Mouse (Mus musculus): ENCODE measurements around the gene Hdac10.

Hdac10 gene

DNA sequence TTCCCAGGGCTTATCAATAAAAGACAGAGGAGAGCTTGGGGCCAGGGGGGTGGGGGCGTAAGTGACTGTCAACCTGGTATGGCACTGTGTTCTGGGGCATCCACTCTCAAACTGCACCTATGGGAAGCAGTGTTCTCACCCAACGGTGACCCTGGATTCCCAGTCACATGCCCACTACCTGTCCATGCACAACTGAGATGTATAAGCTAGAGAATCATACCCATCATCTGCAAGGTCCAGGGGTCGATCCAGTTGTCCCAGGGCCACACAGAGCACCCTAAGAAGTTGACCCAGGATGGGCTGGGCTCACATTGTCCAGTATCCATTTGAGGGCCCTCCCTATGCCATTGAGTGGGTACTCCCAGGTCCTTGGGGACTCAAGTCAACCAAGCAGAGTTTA is 4.2 kb downstream of the Hdac10 start:
- DNase-seq (ENCODE audit: low spot score in 2 of 2), result peak in 1 of 2 experiments; percentile 34

DNA sequence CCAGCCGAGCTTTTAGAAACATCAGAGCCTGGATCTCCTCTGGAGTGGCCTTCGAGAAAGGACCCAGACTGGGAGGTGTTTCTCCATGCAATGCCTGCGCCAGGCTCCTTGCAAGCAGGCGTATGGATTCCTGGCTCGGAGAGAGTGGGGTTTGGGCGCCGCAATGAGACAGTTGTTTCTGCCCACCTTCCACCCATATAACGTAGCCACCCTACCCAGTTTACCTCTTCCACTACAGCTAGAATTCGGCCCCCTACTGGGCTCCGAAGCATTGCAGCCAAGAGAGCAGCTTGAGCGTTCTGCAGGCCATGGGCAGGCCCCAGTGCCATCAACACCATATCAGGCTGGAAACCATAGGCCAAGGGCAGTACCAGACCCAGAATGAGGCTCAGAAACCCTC is 4.9 kb downstream of the Hdac10 start:
- peak; percentile 74 to 76 for DNase-seq (ENCODE audit: low spot score in 2 of 2)

DNA sequence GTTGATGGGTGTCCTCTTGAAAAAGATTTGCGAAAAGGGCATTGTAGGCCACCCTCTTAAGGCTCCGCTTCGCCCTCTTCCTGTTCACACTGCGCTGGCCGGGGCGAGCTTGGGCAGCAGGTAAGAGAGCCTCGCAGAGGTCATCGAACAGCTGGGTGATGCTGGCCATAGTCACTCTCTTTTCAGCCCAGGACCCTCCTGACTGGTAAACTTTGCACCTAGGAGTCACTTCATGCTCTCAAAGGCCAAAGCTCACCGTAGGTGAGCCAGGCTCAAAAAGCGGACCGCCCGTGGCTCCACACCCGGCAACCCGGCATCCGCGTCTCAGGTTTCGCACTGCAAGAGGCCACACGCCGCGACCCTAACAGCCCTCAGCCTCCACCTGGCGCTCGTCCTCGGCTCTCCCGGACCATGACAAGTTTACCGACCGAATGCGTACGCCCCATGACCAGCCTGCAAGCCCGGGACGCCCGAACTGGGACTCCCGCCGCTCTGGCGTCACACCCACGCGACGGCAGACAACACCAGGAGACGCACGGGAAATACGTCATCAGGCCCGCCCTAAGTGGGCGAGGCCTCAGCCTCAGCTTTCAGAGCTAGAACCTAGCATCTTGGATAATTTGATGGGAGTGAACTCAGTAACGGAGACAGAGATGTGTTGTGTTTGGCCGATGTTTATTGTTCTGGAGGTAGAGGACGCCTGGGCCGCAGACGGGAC is 5.7 kb downstream of the Hdac10 start, which contains the start of gene Tubgcp6:
Gene Tubgcp6 (minus strand): TSS at position 464 of the 718 bp plus-strand sequence.
- DNase-seq (ENCODE audit: low spot score in 2 of 2), result peak; percentile 97

- DNase-seq (ENCODE audit: low spot score in 2 of 2), result no peak
These were observed 10.5 kb downstream of the Hdac10 start for GRCm38 (mm10) chr15:89118007-89118406.

DNA sequence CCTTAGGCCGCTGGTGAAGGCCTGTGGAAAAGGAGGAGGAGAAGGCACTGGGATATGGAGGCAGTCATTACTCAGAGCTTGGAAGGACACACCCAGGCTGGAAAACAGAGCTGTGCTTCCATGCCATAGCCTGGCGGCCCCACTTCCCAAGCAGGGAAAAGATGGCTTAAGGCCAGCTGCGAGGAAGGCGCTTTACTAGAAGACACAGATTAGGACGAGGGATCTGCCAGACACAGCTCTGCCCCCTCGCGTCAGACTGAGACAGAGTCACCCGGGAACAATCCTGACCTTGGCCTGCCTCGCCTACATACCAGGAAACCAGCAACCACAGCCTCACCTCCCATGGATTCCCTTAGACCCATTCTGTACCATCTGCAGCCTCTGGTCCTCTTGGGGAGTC is 18.4 kb downstream of the Hdac10 start:
- no peak for DNase-seq (ENCODE audit: low spot score in 2 of 2)

DNA sequence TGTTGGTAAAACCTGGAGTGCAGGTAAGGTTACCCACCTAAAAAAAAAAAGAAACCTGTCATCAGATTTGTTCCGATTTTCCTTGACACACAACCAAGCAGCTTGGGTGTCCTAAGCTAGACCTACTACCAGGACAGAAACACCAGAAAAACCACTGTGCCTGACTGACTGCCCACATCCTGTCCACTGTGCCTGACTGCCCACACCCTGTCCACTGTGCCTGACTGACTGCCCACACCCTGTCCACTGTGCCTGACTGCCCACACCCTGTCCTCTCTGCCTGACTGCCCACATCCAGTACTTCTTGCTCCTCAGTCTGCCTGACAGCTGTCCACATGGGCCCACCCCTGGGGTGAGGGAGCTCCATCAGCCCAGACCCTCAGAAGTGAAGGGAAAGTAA is 21.5 kb downstream of the Hdac10 start:
- DNase-seq (ENCODE audit: low spot score in 2 of 2), result no peak

DNA sequence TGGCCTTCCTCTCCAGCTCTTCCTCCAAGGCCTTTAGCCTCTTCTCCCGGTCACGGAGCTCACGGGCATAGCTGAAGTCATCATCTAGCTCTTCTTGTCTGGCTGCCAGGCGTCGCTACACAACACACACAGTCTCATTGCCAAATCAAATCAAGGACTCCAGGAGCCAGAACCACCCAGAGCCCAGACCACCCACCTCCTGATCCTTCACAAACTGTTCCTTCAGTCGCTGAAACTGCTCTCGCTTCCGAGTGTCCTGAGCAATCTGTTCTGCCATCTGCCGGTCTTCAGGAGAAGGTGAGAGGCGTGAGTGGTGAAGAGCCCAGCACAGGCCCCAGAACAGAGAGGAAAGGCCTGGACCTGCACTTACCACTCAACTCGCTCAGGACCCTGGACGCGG is 22.4 kb downstream of the Hdac10 start:
- peak in 1 of 2 experiments; percentile 39 for DNase-seq (ENCODE audit: low spot score in 2 of 2)

DNA sequence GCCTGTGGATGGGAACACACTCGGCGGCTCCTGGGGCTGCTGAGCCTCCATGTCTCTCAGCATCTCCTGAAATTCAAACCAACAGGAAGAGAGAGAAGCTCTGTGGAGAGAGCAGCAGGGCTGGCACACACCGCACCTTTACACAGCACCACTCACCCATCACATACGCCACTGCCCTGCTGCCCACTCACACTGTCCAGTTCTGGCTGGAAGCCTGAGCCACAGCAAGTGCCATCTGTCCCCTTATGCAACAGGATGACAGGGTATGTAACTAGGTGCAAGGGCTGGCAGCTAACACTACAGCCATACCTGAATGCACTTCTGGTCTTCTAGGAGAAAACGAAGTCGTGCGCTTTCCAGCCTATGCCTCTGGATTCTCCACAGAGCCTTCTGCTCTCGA is 24.1 kb downstream of the Hdac10 start:
- DNase-seq (ENCODE audit: low spot score in 2 of 2), result peak; percentile 18 to 35

DNA sequence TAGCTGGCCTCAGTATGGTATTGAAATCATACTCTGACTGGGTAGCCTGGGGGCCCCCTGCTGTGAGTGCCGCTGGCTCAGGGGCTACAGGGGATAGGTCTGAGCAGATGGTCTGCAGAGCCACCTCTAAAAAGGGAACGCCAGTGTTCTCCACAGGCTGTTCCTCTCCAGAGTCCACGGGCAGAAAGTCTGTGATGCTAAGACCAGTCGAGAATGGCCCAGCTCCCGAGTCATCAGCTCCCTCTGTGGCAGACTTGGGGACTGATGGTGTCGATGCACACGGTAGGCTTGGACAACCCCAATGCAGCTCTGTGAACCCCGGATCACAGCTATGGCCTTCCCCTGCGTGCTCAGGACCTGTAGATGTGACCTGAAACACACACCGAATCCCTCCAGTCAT is 24.6 kb downstream of the Hdac10 start:
- peak; percentile 32 to 33 for DNase-seq (ENCODE audit: low spot score in 2 of 2)

GRCm38 (mm10) chr15:89102646-89103045 is 25.9 kb downstream of the Hdac10 start:
- peak in 1 of 2 experiments; percentile 33 for DNase-seq (ENCODE audit: low spot score in 2 of 2)

DNA sequence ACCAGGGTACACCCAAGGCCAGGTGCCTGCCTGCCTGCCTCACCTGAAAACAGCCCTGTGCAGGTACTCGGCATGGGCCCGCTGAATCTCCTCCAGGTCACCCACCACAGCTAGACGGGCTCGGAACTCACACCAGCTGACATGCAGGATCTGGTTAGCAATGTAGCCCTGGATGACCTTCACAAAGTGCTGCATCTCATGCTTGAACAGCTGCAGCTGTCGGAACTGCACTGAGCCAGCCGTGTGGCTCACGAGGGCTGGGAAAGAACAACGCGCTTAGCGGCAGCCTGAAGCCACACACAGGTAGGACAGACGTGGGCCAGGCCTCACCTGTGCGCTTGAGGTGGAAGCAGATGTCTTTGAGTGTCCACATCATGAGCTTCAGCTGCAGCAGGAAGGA is 27.7 kb downstream of the Hdac10 start:
- DNase-seq (ENCODE audit: low spot score in 2 of 2), result peak in 1 of 2 experiments; percentile 34

DNA sequence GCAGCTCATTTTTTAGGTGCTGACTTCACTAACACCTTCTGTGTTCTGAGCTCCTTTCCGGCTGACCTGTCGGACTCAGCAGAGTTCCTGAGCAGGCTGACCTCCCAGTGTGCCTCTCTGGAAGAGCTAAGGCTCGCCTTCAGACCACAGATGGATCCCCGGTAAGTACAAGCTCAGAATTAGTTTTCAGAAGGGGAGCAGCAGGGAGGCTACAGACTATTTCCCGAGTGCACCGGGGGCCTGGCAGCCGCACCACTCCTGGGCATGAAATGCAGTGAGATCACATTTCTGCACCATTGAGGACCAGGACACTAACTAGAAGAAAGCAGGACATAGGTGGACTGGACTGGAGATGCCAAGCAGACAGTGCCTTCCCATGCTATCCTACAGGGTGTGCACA is 29.9 kb downstream of the Hdac10 start:
- no peak for DNase-seq (ENCODE audit: low spot score in 2 of 2)

GRCm38 (mm10) chr15:89097450-89097849 is 31.1 kb downstream of the Hdac10 start:
- DNase-seq (ENCODE audit: low spot score in 2 of 2), result peak in 1 of 2 experiments; percentile 35

GRCm38 (mm10) chr15:89092181-89092580 is 36.3 kb downstream of the Hdac10 start:
- no peak for DNase-seq (ENCODE audit: low spot score in 2 of 2)

DNA sequence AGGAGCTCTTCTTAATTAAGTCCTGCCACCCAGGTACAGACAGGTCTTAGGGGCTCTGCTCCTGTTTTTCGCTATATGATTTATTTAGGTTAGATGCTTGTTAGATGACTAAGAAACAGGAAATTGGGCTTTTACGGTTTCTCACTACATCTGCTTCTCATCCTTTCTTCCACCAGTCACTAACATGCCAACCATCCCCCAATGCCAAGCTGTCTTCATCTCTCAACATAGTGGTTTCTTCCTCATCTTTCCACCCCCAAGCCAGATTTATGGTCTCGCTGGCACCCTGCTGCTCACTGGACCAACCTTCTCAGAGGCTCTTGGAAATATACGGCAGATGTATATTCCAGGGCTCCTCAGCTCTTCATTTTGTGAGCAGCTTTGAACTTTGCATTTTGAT is 37.8 kb downstream of the Hdac10 start:
- no peak for DNase-seq (ENCODE audit: low spot score in 2 of 2)

DNA sequence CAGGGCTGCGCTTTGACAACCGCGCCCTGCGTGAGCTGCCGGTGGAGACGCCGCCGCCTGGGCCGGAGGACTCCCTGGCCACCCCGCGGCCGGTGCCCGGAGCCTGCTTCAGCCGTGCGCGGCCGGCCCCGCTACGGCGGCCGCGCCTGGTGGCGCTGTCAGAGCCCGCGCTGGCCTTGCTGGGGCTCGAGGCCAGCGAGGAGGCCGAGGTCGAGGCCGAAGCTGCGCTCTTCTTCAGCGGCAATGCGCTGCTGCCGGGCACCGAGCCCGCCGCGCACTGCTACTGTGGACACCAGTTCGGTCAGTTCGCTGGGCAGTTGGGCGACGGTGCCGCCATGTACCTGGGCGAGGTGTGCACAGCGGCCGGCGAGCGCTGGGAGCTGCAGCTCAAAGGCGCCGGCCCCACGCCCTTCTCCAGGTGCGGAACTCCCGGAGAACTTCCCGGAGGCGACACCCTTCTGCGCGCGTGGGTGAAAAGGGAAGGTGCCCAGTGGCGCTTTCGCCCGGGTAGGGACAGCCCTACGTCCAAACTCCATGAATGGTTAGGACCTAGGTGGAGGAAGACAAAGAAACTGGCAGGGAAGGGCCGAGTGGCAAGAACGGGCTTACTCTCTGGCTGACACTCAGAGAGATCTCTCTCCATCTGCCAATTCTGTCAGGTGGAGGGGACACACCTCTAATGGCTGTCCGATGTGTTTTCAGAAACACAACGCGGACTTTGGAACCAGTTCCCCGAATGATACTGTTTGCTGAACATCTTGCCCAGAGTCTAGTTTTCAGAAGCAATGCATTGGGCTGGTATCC is 39.0 kb downstream of the Hdac10 start:
- DNase-seq (ENCODE audit: low spot score in 2 of 2), result no peak

GRCm38 (mm10) chr15:89088607-89089247 is 39.8 kb downstream of the Hdac10 start, which contains the start of gene Selenoo:
Selenoo (plus strand) TSS chr15:89089084.
- peak; percentile 95 for DNase-seq (ENCODE audit: low spot score in 2 of 2)

GRCm38 (mm10) chr15:89084826-89085225 is 43.7 kb downstream of the Hdac10 start:
- no peak for DNase-seq (ENCODE audit: low spot score in 2 of 2)

DNA sequence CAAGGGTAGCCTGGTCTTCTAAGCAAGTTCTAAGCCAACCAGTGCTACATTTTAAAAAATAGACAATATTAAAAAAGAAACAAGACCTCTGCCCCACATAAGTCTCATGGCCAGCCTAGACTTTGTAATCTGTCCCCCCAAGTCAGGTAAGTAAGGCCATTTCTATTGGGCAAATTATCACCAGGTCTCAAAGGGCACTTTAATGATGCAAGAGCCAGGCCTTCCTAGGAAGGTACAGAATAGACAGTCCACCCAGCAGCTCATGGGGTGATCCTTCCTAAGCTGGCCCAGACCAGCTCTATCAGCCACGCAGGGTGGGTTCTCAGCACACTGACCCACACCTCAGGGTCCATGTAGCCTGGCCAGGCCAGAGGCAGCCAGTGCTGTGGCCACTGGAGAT is 44.6 kb downstream of the Hdac10 start:
- no peak for DNase-seq (ENCODE audit: low spot score in 2 of 2)

- no peak for DNase-seq (ENCODE audit: low spot score in 2 of 2)
These were observed 50.2 kb downstream of the Hdac10 start for GRCm38 (mm10) chr15:89078208-89078836.

DNA sequence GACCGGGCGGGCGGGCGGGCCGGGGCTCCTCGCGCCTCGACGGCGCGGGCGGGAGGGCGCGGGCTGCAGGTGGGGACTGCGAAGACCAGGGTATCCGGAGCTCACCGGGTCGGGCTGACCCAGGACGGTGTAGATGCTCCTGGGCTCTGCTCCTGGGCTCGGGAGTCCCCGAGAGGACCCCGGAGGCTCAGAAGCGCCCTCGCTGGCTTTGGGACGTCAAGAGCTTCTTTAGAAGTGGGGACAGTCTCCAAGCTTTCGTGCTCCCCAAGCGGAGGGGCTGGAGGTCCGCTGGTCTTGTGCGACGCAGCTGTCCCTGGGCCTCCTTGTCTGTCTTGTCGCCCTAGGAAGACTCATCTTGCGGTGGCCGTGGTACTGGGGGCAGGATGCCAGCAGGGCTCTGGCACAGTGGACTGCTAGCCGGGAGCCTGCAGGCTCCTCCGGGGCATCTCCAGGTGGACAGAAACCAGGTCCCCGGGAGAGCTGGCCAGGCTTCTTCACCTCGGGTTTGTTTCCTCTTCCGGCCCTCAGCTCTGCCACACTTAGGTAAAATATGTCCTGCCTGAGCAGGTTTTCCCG is 52.3 kb downstream of the Hdac10 start:
- DNase-seq (ENCODE audit: low spot score in 2 of 2), result peak; percentile 68 to 70
